Mouse (Mus musculus) limb, embryonic 12.5 days (tissue): Measurements from ENCODE around the gene Tmem199. TPM values are rescaled to one million over a fixed set of nuclear protein-coding genes. Genes with fewer than 3 reads are reported as not detected.
"Not testable (repeated sequence)": the region's sequence is repeated elsewhere in the genome, so short reads cannot be mapped to it uniquely, and the experiment has no call there.

Experiments
- ATAC-seq: fragments of 200-750 bp; cut with Nextera tagmentation; 2 replicates; pipeline ENCODE4 v1.8.0; 2017; ENCODE audit warnings: low read depth, moderate TSS enrichment; ENCODE audit not compliant: insufficient number of reproducible peaks, insufficient read depth, low FRiP score, low TSS enrichment
- H3K27ac ChIP-seq: fragments of 300-500 bp; sonication (generic); 2 replicates; pipeline ENCODE4 v1.5.1; 2016; ENCODE audit warnings: mild to moderate bottlenecking, moderate library complexity
- H3K27me3 ChIP-seq: fragments of 300-500 bp; sonication (generic); 2 replicates; pipeline ENCODE4 v1.6.1; 2016; ENCODE audit warnings: mild to moderate bottlenecking, moderate library complexity
- H3K36me3 ChIP-seq: fragments of 300-500 bp; sonication (generic); 2 replicates; pipeline ENCODE4 v1.6.1; 2016; ENCODE audit warnings: mild to moderate bottlenecking, moderate library complexity
- H3K4me1 ChIP-seq: fragments of 300-500 bp; sonication (generic); replicated peaks from 2 replicates; pipeline ENCODE4 v1.6.1; 2016
- H3K4me2 ChIP-seq: fragments of 300-500 bp; sonication (generic); 2 replicates; pipeline ENCODE4 v1.6.1; 2016; ENCODE audit warnings: mild to moderate bottlenecking, moderate library complexity
- H3K4me3 ChIP-seq: fragments of 300-500 bp; sonication (generic); replicated peaks from 2 replicates; pipeline ENCODE4 v1.5.1; 2016; ENCODE audit warnings: mild to moderate bottlenecking
- H3K9ac ChIP-seq: fragments of 300-500 bp; sonication (generic); replicated peaks from 2 replicates; pipeline ENCODE4 v1.6.1; 2016; ENCODE audit warnings: mild to moderate bottlenecking, moderate library complexity
- H3K9me3 ChIP-seq: fragments of 300-500 bp; sonication (generic); 2 replicates; pipeline ENCODE4 v1.6.1; 2016; ENCODE audit warnings: mild to moderate bottlenecking, moderate library complexity
- WGBS: fragments of 180-500 bp; shearing (Covaris S2); methylation state at CpG from one replicate; pipeline ENCODE4 v1.1.7; 2016; 5-methylcytosine and 5-hydroxymethylcytosine counted together
- polyA plus RNA-seq: library from polyadenylated mRNA; unstranded; fragments of >200 nt; fragmentation: Nextera tagmentation; extraction: Ambion mirVana; gene quantifications from 2 replicates; pipeline ENCODE4 v1.2.1, GENCODE M21; 2016

Tmem199 gene
- polyA plus RNA-seq, 1 experiment from 2014 or later: 56.1 TPM

DNA sequence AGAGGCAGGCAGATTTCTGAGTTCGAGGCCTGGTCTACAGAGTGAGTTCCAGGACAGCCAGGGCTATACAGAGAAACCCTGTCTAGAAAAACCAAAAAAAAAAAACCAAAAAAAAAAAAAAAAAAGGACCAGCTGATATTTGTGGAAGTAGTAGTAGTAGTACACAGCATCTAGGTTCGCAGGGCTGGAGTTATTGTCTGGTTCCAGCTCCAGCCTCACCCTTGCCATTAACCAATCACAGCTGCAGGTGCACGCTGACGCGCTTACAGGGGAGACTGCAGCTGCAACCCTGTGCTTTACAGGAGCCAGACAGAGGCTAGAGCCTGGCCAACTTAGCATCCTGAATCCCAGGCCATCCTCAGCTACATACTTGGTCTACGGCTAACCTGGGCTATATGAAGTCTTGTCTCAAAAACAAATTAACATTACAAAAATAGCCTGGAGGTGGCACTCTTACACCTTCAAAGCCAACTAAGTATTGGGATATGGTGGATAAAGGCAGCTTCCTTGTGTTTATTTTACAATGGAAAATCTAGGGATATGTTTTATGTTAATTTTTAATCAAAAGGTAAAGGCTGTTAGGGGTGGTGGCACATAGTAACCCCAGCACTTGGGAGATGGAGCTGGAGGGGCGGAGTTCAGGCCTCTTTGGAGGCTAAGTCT lies 32.6 kb upstream of the Tmem199 start:
- Histone ChIP-seq H3K4me3 (no peak overlapping the region), H3K36me3 (peaks cover 56% of the 10 kb centered on the region), H3K27me3 (no peaks in the 10 kb centered on the region), H3K9me3 (no peaks in the 10 kb centered on the region), H3K4me2 (no peak overlapping the region), H3K9ac (no peak overlapping the region), H3K27ac (no peak overlapping the region), H3K4me1 (peaks cover 12% of the 10 kb centered on the region)
- ATAC-seq: no peak
- WGBS: 93% methylated on average over 7 of the region's 7 CpGs

DNA sequence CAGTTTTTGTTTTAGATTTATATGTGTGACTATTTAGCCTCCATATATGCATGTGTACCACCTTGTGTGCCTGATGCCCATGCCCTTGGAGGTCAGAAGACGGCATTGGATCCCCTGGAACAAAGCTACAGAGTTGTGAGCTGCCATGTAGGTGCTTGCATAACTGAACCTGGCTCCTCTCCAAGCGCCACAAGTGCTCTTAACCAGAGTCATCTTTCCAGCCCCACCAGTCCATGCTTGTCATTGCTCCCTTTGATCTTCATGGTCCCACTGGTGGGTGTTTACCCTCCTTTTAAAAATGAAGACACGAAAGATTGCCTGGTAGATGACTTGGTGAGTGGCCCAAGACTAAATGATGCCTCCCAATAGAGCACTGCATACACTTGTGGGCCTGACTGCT lies 28.4 kb upstream of the Tmem199 start:
- no peaks in the 10 kb centered on the region for H3K27me3 ChIP-seq
- peaks cover 66% of the 10 kb centered on the region for H3K36me3 ChIP-seq
- H3K27ac ChIP-seq: no peak overlapping the region
- H3K9ac ChIP-seq: no peak overlapping the region
- H3K4me1 ChIP-seq: peaks cover 11% of the 10 kb centered on the region
- no peak overlapping the region for H3K4me3 ChIP-seq
- H3K9me3 ChIP-seq: no peaks in the 10 kb centered on the region
- no peak for ATAC-seq
- H3K4me2 ChIP-seq: no peak overlapping the region
- WGBS: 83% methylated on average over 3 of the region's 3 CpGs

DNA sequence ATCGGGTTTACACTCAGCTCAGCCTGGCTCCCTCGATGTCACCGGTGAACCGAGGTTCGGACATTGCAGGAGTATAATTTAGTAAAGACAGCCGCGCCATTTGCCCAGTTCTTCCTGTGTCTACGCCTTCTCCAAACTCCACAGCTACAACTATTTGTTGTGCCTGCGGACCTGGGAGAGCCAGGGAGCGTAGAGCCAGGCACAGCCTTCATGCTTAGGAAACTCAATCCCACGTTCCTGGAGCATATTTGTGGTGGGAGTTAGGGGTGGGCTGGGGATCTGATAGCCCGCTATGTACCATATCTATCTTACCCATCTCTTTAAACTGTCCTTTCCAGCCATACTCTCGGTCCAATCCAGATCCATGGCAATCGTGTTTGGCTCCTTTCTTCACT lies 24.7 kb upstream of the Tmem199 start:
- Histone ChIP-seq H3K9ac (peak overlapping the region; percentile 82), H3K27me3 (no peaks in the 10 kb centered on the region), H3K27ac (peak overlapping the region; percentile 76), H3K9me3 (no peaks in the 10 kb centered on the region), H3K4me1 (peaks cover 21% of the 10 kb centered on the region), H3K4me3 (peak overlapping the region; percentile 77), H3K4me2 (peak overlapping the region; percentile 86), H3K36me3 (peaks cover 42% of the 10 kb centered on the region)
- 3% methylated on average over 14 of the region's 14 CpGs for WGBS
- no peak for ATAC-seq

DNA sequence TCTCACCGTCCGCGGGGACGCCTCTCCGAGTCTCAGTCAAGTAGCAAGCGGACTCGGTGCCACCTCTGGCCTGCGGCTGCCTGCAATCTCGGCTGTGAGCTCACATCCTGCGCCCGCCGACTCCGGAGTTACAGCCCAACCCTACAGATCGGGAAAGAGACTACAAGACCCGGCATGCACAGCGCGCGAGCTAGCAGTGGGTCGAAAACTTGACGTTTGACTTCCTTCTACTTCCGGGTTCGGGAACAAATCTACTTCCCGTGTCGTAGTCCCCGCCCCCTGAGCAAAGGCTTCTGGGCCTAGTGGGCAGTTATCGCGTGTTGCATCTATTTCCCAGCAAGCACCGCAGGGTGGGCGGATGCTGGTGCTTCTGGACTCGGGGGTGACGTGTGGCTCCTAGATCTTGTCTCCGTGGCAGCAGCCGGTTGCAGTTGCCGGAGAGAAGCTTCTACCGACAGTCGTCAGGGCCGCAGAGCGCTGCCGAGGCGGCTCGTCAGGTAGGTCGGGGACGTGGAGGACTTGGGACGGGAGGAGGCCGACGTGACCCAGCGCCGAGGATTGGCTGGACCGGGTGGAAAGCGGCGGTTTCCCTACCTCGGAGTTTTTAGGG lies 24.2 kb upstream of the Tmem199 start, which contains the start of the genes Tnfaip1 and Ift20:
TSS of gene Tnfaip1 (minus strand) at position 253 of the 610 bp plus-strand sequence.
TSS of gene Ift20 (plus strand) at position 282 of the 610 bp plus-strand sequence.
- H3K9ac ChIP-seq: peak within 1 kb of the TSS; percentile 82
- ATAC-seq: peak; percentile 97
- H3K9me3 ChIP-seq: no peaks in the 10 kb centered on the region
- under 1% methylated on average over 52 of the region's 52 CpGs for WGBS
- H3K4me1 ChIP-seq: peaks cover 21% of the 10 kb centered on the region
- peaks cover 40% of the 10 kb centered on the region for H3K36me3 ChIP-seq
- peak within 1 kb of the TSS; percentile 77 for H3K4me3 ChIP-seq
- peak within 1 kb of the TSS; percentile 93 for H3K27ac ChIP-seq
- H3K4me2 ChIP-seq: peak within 1 kb of the TSS; percentile 86
- H3K27me3 ChIP-seq: no peaks in the 10 kb centered on the region

DNA sequence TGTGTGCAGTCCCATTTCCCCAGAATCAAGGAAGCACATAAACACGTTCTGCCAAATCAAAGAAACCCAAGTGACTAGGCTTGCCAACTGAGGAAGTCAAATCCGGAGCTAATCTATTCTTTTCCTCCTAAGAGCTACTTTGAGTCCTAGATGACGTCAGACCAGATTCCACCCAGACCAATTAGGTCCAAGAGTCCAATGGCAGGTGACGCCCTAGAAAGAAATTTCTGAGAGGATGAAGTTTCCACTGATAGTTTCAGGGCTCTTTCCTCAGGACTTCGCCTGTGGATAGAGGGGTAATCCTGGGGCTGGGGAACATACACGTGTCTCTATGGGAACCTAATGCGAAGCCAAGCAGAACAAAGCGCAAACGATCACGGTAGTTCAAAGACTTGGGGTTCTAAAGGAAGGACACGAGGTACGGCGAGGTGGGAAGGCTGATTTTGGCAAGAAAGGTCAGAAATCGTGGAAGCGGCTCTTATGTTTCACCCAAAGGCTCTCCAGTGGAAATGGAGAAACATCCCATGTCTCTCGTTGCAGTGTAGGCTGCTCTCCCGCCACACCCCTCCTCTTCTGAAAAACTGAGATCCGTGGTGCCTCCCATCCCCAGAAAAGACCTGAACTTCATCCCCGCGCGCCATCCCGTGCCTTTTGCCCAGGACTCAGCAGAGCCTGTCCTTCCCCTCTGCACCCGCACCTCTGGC lies 23.6 kb upstream of the Tmem199 start:
- Histone ChIP-seq H3K27ac (peak overlapping the region; percentile 93), H3K36me3 (peaks cover 39% of the 10 kb centered on the region), H3K4me3 (peak overlapping the region; percentile 77), H3K4me1 (peaks cover 21% of the 10 kb centered on the region), H3K4me2 (peak overlapping the region; percentile 79), H3K9ac (peak overlapping the region; percentile 73), H3K27me3 (no peaks in the 10 kb centered on the region), H3K9me3 (no peaks in the 10 kb centered on the region)
- WGBS: under 1% methylated on average over 23 of the region's 23 CpGs
- no peak; the same call in 1 of the 2 replicates for ATAC-seq

DNA sequence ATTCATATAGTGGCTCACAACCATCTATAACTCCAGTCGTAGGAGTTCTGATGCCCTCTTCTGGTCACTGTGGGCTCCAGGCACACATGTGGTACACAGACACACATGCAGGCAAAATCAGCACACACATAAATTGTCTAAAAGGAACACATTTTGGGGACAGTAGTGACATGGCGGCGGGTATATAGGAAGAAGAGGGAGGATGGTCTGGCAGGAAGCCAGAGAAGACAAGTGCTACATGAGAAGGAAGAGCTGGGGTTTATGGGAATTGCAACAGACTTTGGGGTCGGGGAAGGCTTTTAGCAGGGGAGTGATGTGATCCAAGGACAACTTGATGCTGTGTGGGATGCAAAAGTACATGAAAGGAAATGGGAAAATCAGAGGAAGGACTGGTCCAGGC lies 22.5 kb upstream of the Tmem199 start:
- no peak overlapping the region for H3K9ac ChIP-seq
- no peak overlapping the region for H3K27ac ChIP-seq
- WGBS: 93% methylated on average over 4 of the region's 4 CpGs
- H3K9me3 ChIP-seq: no peaks in the 10 kb centered on the region
- H3K36me3 ChIP-seq: peaks cover 39% of the 10 kb centered on the region
- H3K4me3 ChIP-seq: peak overlapping the region; percentile 77
- peak overlapping the region; percentile 79 for H3K4me2 ChIP-seq
- ATAC-seq: no peak
- no peaks in the 10 kb centered on the region for H3K27me3 ChIP-seq
- peaks cover 21% of the 10 kb centered on the region for H3K4me1 ChIP-seq

DNA sequence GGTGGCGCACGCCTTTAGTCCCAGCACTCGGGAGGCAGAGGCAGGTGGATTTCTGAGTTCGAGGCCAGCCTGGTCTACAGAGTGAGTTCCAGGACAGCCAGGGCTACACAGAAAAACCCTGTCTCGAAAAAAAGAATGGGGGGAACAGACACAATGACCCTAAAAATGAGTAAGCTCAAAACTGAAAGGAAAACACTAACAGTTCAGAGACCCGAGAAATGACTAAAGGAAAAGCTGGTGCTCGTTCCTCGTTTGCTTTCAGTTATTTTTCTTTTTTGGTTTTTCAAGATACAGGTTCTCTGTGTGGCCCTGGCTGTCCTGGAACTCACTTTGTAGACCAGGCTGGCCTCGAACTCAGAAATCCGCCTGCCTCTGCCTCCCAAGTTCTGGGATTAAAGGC lies 19.5 kb upstream of the Tmem199 start:
- H3K9ac ChIP-seq, ATAC-seq, H3K4me3 ChIP-seq, H3K27ac ChIP-seq, H3K4me1 ChIP-seq, H3K27me3 ChIP-seq, H3K4me2 ChIP-seq, H3K9me3 ChIP-seq: not testable (repeated sequence)
- H3K36me3 ChIP-seq: peaks cover 55% of the 10 kb centered on the region
- 92% methylated on average over 10 of the region's 10 CpGs for WGBS

DNA sequence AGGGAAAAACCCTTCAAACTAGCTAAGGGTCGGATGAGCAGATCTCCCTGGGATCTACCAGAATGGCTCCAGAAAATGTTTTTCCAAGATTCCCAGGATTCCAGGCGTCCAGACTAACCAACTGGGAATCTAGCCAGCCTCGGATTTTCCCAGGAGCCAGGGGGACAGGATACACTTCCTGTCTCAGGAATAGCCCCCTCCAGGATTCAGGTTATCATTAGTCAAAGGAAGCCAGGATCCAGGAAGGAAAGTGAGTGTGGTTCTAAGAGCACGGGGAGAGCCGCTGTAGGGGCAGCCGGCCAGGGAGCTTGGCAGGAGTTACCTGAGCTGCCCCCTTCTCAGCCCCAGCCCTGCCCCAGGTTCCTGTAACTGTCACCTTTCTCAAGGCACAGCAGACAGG lies 19.1 kb upstream of the Tmem199 start:
- ATAC-seq: no peak
- WGBS: 83% methylated on average over 6 of the region's 6 CpGs
- H3K9me3 ChIP-seq: no peaks in the 10 kb centered on the region
- H3K9ac ChIP-seq: no peak overlapping the region
- no peak overlapping the region for H3K4me2 ChIP-seq
- H3K36me3 ChIP-seq: peaks cover 60% of the 10 kb centered on the region
- H3K4me1 ChIP-seq: peaks cover 10% of the 10 kb centered on the region
- H3K27me3 ChIP-seq: no peaks in the 10 kb centered on the region
- H3K4me3 ChIP-seq: no peak overlapping the region
- H3K27ac ChIP-seq: 0 out of 2 replicates have a peak overlapping the region, but pooled peaks have one; percentile 23

DNA sequence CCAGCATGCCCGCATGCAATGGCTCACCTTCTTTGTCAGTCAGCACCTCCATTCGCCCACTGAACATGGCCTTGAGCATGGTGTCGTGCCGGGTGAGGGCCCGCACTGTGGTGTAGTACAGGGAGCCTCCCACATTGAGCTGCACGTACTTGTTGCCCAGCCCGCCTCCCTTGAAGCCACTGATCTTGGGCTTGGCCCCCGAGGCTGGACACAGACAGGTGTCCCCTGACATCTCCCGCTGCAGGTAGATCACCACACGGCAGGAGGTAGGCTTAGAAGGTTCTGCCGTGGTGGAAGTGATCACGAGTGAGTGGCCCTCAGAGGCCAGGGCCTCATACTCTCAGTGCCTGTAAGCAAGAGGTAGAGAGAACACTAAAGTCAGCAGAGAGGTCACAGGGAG lies 18.0 kb upstream of the Tmem199 start:
- no peak for ATAC-seq
- Histone ChIP-seq H3K36me3 (peaks cover 70% of the 10 kb centered on the region), H3K9ac (no peak overlapping the region), H3K27ac (no peak overlapping the region), H3K4me1 (peaks cover 7% of the 10 kb centered on the region), H3K27me3 (no peaks in the 10 kb centered on the region), H3K4me3 (no peak overlapping the region), H3K9me3 (no peaks in the 10 kb centered on the region), H3K4me2 (no peak overlapping the region)
- 90% methylated on average over 12 of the region's 12 CpGs for WGBS

DNA sequence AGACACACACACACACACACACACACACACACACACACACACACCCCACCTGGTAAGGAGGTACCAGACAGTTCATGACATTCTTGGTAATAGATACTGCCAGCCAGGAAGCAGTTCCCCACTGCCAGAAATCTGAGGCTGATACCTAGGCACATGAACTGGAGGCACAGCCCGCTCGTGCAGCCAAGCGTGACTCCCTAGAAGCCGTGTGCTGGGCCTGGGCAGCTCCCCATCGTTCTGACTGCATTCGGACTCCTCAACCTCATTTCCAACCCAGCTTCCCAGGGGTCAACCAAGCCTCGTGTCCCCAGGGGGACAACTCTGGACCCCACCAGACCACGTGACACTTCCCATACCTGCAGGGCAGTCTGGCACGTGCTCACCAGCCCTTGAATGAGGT lies 16.7 kb upstream of the Tmem199 start:
- peaks cover 82% of the 10 kb centered on the region for H3K36me3 ChIP-seq
- WGBS: 95% methylated on average over 9 of the region's 9 CpGs
- H3K9me3 ChIP-seq: no peaks in the 10 kb centered on the region

DNA sequence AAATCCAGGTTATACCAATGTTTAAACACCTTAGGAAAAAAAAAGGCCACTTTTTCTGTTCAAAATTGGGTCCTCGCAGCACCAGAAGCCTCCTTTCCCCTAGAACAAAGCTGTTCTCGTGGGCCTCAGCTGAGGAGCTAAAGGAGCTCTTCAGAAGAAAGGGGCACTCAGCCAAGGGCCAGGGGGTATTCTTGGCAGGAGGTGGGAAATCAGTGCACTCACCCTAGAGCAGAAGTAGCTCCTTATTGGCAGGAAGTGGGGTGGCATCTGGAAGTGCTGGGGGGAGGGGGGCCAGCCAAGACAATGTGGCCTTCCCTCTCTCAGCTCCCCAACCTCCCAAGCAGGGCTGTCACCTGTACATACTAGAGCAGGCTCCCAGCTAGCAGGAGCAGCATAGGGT lies 12.9 kb upstream of the Tmem199 start:
- H3K36me3 ChIP-seq: peaks cover 99% of the 10 kb centered on the region
- no peak overlapping the region for H3K27ac ChIP-seq
- H3K4me3 ChIP-seq: no peak overlapping the region
- no peaks in the 10 kb centered on the region for H3K9me3 ChIP-seq
- WGBS: 92% methylated on average over 2 of the region's 2 CpGs
- no peak overlapping the region for H3K9ac ChIP-seq
- H3K4me1 ChIP-seq: no peaks in the 10 kb centered on the region
- H3K27me3 ChIP-seq: no peaks in the 10 kb centered on the region
- H3K4me2 ChIP-seq: no peak overlapping the region
- ATAC-seq: no peak

More for the DNA sequence above, 16.7 kb upstream of the Tmem199 start:
- no peak overlapping the region for H3K27ac ChIP-seq
- H3K4me1 ChIP-seq: no peaks in the 10 kb centered on the region
- ATAC-seq: no peak
- H3K9ac ChIP-seq: no peak overlapping the region
- H3K27me3 ChIP-seq: no peaks in the 10 kb centered on the region
- no peak overlapping the region for H3K4me2 ChIP-seq
- no peak overlapping the region for H3K4me3 ChIP-seq
